Mouse (Mus musculus): ENCODE results near the gene Cenpl.
"Not testable (repeated sequence)": the region's sequence is repeated elsewhere in the genome, so short reads cannot be mapped to it uniquely, and the experiment has no call there.

The Cenpl gene

GRCm38 (mm10) chr1:161070352-161071271 lies at the start of gene Cenpl, which contains the start of gene Dars2:
Gene Cenpl (plus strand): TSS chr1:161070713.
Gene Dars2 (minus strand): TSS chr1:161070658.
- peak; percentile 96 for DNase-seq (ENCODE audit: low spot score)

- DNase-seq (ENCODE audit: low spot score), result no peak
Measured at GRCm38 (mm10) chr1:161025410-161026210, 44.9 kb upstream of the Cenpl start.

GRCm38 (mm10) chr1:161027196-161027595 lies 43.3 kb upstream of the Cenpl start:
- DNase-seq (ENCODE audit: low spot score), result no peak

- DNase-seq (ENCODE audit: low spot score), result not testable (repeated sequence)
Measured at GRCm38 (mm10) chr1:161028427-161028826, 42.1 kb upstream of the Cenpl start.

GRCm38 (mm10) chr1:161030058-161030457 lies 40.5 kb upstream of the Cenpl start:
- no peak for DNase-seq (ENCODE audit: low spot score)

- no peak for DNase-seq (ENCODE audit: low spot score)
Measured at GRCm38 (mm10) chr1:161031881-161032280, 38.6 kb upstream of the Cenpl start.

- DNase-seq (ENCODE audit: low spot score), result no peak
Measured at GRCm38 (mm10) chr1:161032345-161032744, 38.2 kb upstream of the Cenpl start.

- DNase-seq (ENCODE audit: low spot score), result no peak
Measured at GRCm38 (mm10) chr1:161033856-161034434, 36.6 kb upstream of the Cenpl start.

GRCm38 (mm10) chr1:161034435-161035280 lies 35.9 kb upstream of the Cenpl start, which contains the start of gene Zbtb37:
Gene Zbtb37 (minus strand): TSS chr1:161034849.
- DNase-seq (ENCODE audit: low spot score), result peak; percentile 99

GRCm38 (mm10) chr1:161035281-161035785 lies 35.2 kb upstream of the Cenpl start:
- DNase-seq (ENCODE audit: low spot score), result no peak

- DNase-seq (ENCODE audit: low spot score), result no peak
Measured at GRCm38 (mm10) chr1:161035786-161036404, 34.6 kb upstream of the Cenpl start.

- DNase-seq (ENCODE audit: low spot score), result no peak
Measured at GRCm38 (mm10) chr1:161036411-161036841, 34.1 kb upstream of the Cenpl start.

GRCm38 (mm10) chr1:161037026-161037425 lies 33.5 kb upstream of the Cenpl start:
- no peak for DNase-seq (ENCODE audit: low spot score)

- no peak for DNase-seq (ENCODE audit: low spot score)
Measured at GRCm38 (mm10) chr1:161037599-161037998, 32.9 kb upstream of the Cenpl start.

- DNase-seq (ENCODE audit: low spot score), result no peak
Measured at GRCm38 (mm10) chr1:161038004-161038403, 32.5 kb upstream of the Cenpl start.

GRCm38 (mm10) chr1:161038968-161039721 lies 31.4 kb upstream of the Cenpl start:
- no peak for DNase-seq (ENCODE audit: low spot score)

GRCm38 (mm10) chr1:161039741-161040425 lies 30.6 kb upstream of the Cenpl start:
- no peak for DNase-seq (ENCODE audit: low spot score)

- no peak for DNase-seq (ENCODE audit: low spot score)
Measured at GRCm38 (mm10) chr1:161040426-161040770, 30.1 kb upstream of the Cenpl start.

GRCm38 (mm10) chr1:161040855-161041254 lies 29.7 kb upstream of the Cenpl start:
- no peak for DNase-seq (ENCODE audit: low spot score)

Measured in urinary bladder, postnatal 14 days (tissue).